Mouse (Mus musculus): ENCODE measurements around the gene Plppr5.

The Plppr5 gene

DNA sequence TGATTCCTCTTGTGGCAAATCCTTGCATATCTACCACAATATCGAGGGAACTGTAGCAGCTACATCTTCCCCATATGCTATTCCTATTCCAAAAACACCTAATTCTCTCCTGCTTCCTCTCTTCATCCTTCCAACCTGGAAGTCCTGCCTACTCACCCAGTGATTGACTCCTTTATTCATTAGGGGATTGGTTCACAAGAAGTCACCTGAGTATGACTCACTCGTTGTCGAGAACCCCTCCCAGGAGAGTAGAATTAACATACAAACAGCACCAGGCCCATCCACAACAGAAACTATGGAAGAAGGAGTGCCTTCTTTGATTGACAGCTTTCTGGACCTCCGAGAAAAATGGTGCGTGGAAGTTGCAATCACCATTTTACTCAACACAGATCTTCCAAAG lies 121.7 kb downstream of the Plppr5 start:
- no peak for DNase-seq (ENCODE audit: low spot score)

- DNase-seq (ENCODE audit: low spot score) = no peak
Observed at GRCm38 (mm10) chr3:117708788-117709187, 134.2 kb downstream of the Plppr5 start.

- DNase-seq (ENCODE audit: low spot score) = no peak
Observed at GRCm38 (mm10) chr3:117716534-117717280, 142.1 kb downstream of the Plppr5 start.

- DNase-seq (ENCODE audit: low spot score) = no peak
Observed at GRCm38 (mm10) chr3:117723390-117723789, 148.8 kb downstream of the Plppr5 start.

GRCm38 (mm10) chr3:117724521-117724920 lies 149.9 kb downstream of the Plppr5 start:
- no peak for DNase-seq (ENCODE audit: low spot score)

GRCm38 (mm10) chr3:117725501-117725900 lies 150.9 kb downstream of the Plppr5 start:
- DNase-seq (ENCODE audit: low spot score) = no peak

- peak; percentile 57 for DNase-seq (ENCODE audit: low spot score)
Observed at GRCm38 (mm10) chr3:117728136-117728535, 153.5 kb downstream of the Plppr5 start.

DNA sequence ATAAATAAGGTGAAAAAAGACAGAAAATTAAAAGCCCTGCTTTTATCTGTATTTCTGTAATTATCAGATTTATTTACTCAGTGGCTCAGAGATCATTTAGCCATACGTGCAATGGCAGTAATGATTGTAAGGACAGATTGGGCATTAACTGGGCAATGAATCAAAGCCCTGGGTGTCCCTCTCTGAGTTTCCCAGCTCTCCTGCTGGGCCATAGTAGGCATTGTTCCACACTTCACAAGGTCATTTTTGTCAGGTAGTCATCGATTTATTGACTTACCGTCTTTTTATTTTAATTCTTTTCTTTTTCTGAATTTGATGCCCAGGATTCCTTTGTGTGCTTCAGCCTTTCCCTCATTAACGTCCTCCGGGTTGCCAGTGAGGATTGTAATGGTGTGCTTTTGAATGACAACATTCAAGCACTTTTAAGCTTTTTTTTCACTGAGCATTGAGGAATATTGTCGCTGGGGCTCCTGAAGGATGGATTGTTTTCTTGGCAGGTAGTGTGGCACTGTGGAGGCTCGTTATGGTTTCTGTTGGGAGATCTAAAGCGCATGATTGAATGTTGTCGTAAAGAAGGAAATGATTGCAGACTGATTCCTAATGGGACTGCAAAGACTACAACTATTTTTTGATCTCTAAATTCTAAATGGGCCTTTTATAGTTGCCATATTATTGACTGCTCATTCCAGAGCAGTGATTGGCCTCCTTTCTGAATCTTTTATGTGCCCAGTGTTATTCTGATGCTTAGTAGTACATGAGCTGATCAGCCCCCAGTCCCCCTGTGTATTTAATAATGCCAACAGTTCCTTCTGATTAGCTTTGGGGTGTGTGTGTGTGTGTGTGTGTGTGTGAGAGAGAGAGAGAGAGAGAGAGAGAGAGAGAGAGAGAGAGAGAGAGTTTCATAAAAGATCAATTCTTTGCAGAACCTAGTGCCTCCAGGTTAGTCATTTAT lies 154.8 kb downstream of the Plppr5 start:
- DNase-seq (ENCODE audit: low spot score) = no peak

GRCm38 (mm10) chr3:117731545-117731944 lies 156.9 kb downstream of the Plppr5 start:
- no peak for DNase-seq (ENCODE audit: low spot score)

DNA sequence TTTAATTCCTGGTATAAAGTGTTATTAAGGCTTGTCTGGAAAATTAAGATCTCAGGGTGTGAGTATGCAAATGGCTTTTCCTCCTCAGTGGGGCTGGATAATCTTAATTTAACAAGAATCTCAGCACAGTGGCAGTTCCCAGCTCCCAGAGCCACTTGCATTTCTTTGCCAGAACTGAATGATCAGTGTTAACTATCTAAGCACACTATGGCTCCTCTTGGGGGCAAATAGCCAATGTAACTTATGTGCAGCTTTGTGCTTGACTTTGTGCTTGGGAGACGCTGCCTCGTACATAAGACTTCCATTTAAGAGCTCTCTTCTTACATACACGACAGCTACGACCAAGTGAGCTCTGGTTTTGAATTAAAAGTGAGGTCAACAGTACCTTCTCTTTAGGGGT lies 158.0 kb downstream of the Plppr5 start:
- no peak for DNase-seq (ENCODE audit: low spot score)

All from embryo, embryonic 10 days (tissue).